Mouse (Mus musculus) hindbrain, embryonic 12.5 days (tissue): ENCODE results near the gene Adamts20. TPM values are rescaled to one million over a fixed set of nuclear protein-coding genes. Genes with fewer than 3 reads are reported as not detected.
"Not testable (repeated sequence)": the region's sequence is repeated elsewhere in the genome, so short reads cannot be mapped to it uniquely, and the experiment has no call there.

Source experiments
- ATAC-seq: fragments of 200-750 bp; cut with Nextera tagmentation; 2 replicates; pipeline ENCODE4 v1.8.0; 2017; ENCODE audit warnings: moderate TSS enrichment; ENCODE audit not compliant: low FRiP score
- H3K27ac ChIP-seq: fragments of 300-500 bp; sonication (generic); 2 replicates; pipeline ENCODE4 v1.5.1; 2016; ENCODE audit warnings: mild to moderate bottlenecking
- H3K27me3 ChIP-seq: fragments of 300-500 bp; sonication (generic); 2 replicates; pipeline ENCODE4 v1.6.1; 2016; ENCODE audit warnings: mild to moderate bottlenecking
- H3K36me3 ChIP-seq: fragments of 300-500 bp; sonication (generic); 2 replicates; pipeline ENCODE4 v1.6.1; 2016; ENCODE audit warnings: mild to moderate bottlenecking
- H3K4me1 ChIP-seq: fragments of 300-500 bp; sonication (generic); 2 replicates; pipeline ENCODE4 v1.6.1; 2016
- H3K4me2 ChIP-seq: fragments of 300-500 bp; sonication (generic); replicated peaks from 2 replicates; pipeline ENCODE4 v1.6.1; 2016; ENCODE audit warnings: mild to moderate bottlenecking
- H3K4me3 ChIP-seq: fragments of 300-500 bp; sonication (generic); 2 replicates; pipeline ENCODE4 v1.5.1; 2016; ENCODE audit warnings: mild to moderate bottlenecking
- H3K9ac ChIP-seq: fragments of 300-500 bp; sonication (generic); 2 replicates; pipeline ENCODE4 v1.6.1; 2016; ENCODE audit warnings: mild to moderate bottlenecking, moderate library complexity
- H3K9me3 ChIP-seq: fragments of 300-500 bp; sonication (generic); replicated peaks from 2 replicates; pipeline ENCODE4 v1.6.1; 2016; ENCODE audit warnings: mild to moderate bottlenecking
- WGBS: fragments of 180-500 bp; shearing (Covaris S2); methylation state at CpG from one replicate; pipeline ENCODE4 v1.1.7; 2016; 5-methylcytosine and 5-hydroxymethylcytosine counted together
- polyA plus RNA-seq: library from polyadenylated mRNA; unstranded; fragments of >200 nt; fragmentation: Nextera tagmentation; extraction: Ambion mirVana; gene quantifications from 2 replicates; pipeline ENCODE4 v1.2.1, GENCODE M21; 2016

Adamts20 gene
- polyA plus RNA-seq, 1 experiment from 2014 or later, result 4.6 TPM

- Histone ChIP-seq H3K27ac (no peak overlapping the region), H3K27me3 (peaks cover 33% of the 10 kb centered on the region)
- 2% methylated on average over 34 of the region's 34 CpGs for WGBS
Observed at GRCm38 (mm10) chr15:94403461-94404070, 61.7 kb downstream of the Adamts20 start.

GRCm38 (mm10) chr15:94403018-94403417 is 62.2 kb downstream of the Adamts20 start:
- Histone ChIP-seq H3K36me3 (no peaks in the 10 kb centered on the region), H3K4me2 (peak overlapping the region; percentile 89), H3K9me3 (no peaks in the 10 kb centered on the region), H3K9ac (peak overlapping the region; percentile 74), H3K27ac (no peak overlapping the region), H3K4me1 (peaks cover 8% of the 10 kb centered on the region), H3K27me3 (peaks cover 33% of the 10 kb centered on the region), H3K4me3 (peak overlapping the region; percentile 67)
- no peak for ATAC-seq
- WGBS, result 4% methylated on average over 15 of the region's 15 CpGs

More at GRCm38 (mm10) chr15:94403461-94404070, 61.7 kb downstream of the Adamts20 start:
- Histone ChIP-seq H3K4me3 (peak overlapping the region; percentile 67), H3K4me1 (peaks cover 8% of the 10 kb centered on the region), H3K36me3 (no peaks in the 10 kb centered on the region), H3K9ac (peak overlapping the region; percentile 74), H3K4me2 (peak overlapping the region; percentile 89), H3K9me3 (no peaks in the 10 kb centered on the region)
- peak; percentile 74 for ATAC-seq

GRCm38 (mm10) chr15:94392737-94393136 is 72.5 kb downstream of the Adamts20 start:
- no peaks in the 10 kb centered on the region; the same call in 1 of the 2 replicates for H3K27me3 ChIP-seq
- no peak overlapping the region for H3K9ac ChIP-seq
- no peak overlapping the region for H3K27ac ChIP-seq
- no peaks in the 10 kb centered on the region for H3K4me1 ChIP-seq
- H3K4me2 ChIP-seq, result no peak overlapping the region
- no peaks in the 10 kb centered on the region for H3K9me3 ChIP-seq
- WGBS, result 54% methylated on average over 7 of the region's 7 CpGs
- no peak for ATAC-seq
- H3K36me3 ChIP-seq, result no peaks in the 10 kb centered on the region
- no peak overlapping the region for H3K4me3 ChIP-seq

DNA sequence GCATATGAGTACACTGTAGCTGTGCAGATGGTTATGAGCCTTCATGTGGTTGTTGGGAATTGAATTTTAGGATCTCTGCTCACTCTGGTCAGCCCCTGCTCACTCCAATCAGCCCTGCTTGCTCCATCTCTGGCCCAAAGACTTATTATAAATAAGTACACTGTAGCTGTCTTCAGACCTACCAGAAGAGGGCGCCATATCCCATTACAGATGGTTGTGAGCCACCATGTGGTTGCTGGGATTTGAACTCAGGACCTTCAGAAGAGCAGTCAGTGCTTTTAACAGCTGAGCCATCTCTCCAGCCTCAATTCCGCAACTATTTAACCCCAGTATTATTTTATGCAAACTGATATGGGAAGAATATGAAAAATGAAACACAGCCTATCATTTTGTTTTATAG is 75.1 kb downstream of the Adamts20 start:
- H3K27me3 ChIP-seq, H3K4me3 ChIP-seq, H3K27ac ChIP-seq, H3K9me3 ChIP-seq, H3K36me3 ChIP-seq, H3K9ac ChIP-seq, ATAC-seq, H3K4me2 ChIP-seq, H3K4me1 ChIP-seq: not testable (repeated sequence)
- WGBS, result 69% methylated on average over 2 of the region's 2 CpGs

- Histone ChIP-seq H3K4me1 (no peaks in the 10 kb centered on the region), H3K9ac (no peak overlapping the region), H3K4me3 (no peak overlapping the region), H3K36me3 (no peaks in the 10 kb centered on the region), H3K27ac (no peak overlapping the region), H3K27me3 (no peaks in the 10 kb centered on the region), H3K4me2 (no peak overlapping the region), H3K9me3 (no peaks in the 10 kb centered on the region)
- WGBS, result 97% methylated on average over 7 of the region's 9 CpGs
- no peak for ATAC-seq
Observed at GRCm38 (mm10) chr15:94379425-94379824, 85.8 kb downstream of the Adamts20 start.

- WGBS, result 81% methylated on average over 7 of the region's 7 CpGs
- no peak for ATAC-seq
- no peaks in the 10 kb centered on the region for H3K9me3 ChIP-seq
- no peak overlapping the region for H3K27ac ChIP-seq
- H3K9ac ChIP-seq, result no peak overlapping the region
- no peak overlapping the region for H3K4me2 ChIP-seq
- no peak overlapping the region for H3K4me3 ChIP-seq
- no peaks in the 10 kb centered on the region for H3K4me1 ChIP-seq
- H3K36me3 ChIP-seq, result no peaks in the 10 kb centered on the region
- no peaks in the 10 kb centered on the region for H3K27me3 ChIP-seq
Observed at GRCm38 (mm10) chr15:94372548-94372947, 92.7 kb downstream of the Adamts20 start.

GRCm38 (mm10) chr15:94349052-94349451 is 116.2 kb downstream of the Adamts20 start:
- Histone ChIP-seq H3K27me3 (no peaks in the 10 kb centered on the region), H3K4me3 (no peak overlapping the region)

GRCm38 (mm10) chr15:94344317-94344716 is 120.9 kb downstream of the Adamts20 start:
- Histone ChIP-seq H3K4me3 (no peak overlapping the region), H3K9me3 (0 out of 2 replicates have a peak, but pooled peaks cover 3% of the 10 kb centered on the region), H3K27me3 (no peaks in the 10 kb centered on the region), H3K36me3 (peaks cover 8% of the 10 kb centered on the region; the same call in 1 of the 2 replicates), H3K4me2 (no peak overlapping the region), H3K4me1 (no peaks in the 10 kb centered on the region), H3K27ac (no peak overlapping the region), H3K9ac (no peak overlapping the region)
- no peak for ATAC-seq
- 95% methylated on average over 5 of the region's 5 CpGs for WGBS

More at GRCm38 (mm10) chr15:94349052-94349451, 116.2 kb downstream of the Adamts20 start:
- 92% methylated on average over 18 of the region's 18 CpGs for WGBS
- no peak overlapping the region for H3K27ac ChIP-seq
- H3K36me3 ChIP-seq, result peaks cover 3% of the 10 kb centered on the region; the same call in 1 of the 2 replicates
- H3K4me2 ChIP-seq, result no peak overlapping the region
- H3K9me3 ChIP-seq, result 0 out of 2 replicates have a peak, but pooled peaks cover 3% of the 10 kb centered on the region
- no peak for ATAC-seq
- no peaks in the 10 kb centered on the region for H3K4me1 ChIP-seq
- no peak overlapping the region for H3K9ac ChIP-seq

- H3K36me3 ChIP-seq, result peaks cover 8% of the 10 kb centered on the region; the same call in 1 of the 2 replicates
- H3K27ac ChIP-seq, result no peak overlapping the region
- H3K4me3 ChIP-seq, result no peak overlapping the region
- ATAC-seq, result no peak
- no peaks in the 10 kb centered on the region for H3K27me3 ChIP-seq
- 66% methylated on average over 10 of the region's 10 CpGs for WGBS
- H3K4me1 ChIP-seq, result no peaks in the 10 kb centered on the region
- no peak overlapping the region for H3K4me2 ChIP-seq
- H3K9me3 ChIP-seq, result 0 out of 2 replicates have a peak, but pooled peaks cover 3% of the 10 kb centered on the region
- no peak overlapping the region for H3K9ac ChIP-seq
Observed at GRCm38 (mm10) chr15:94342365-94342764, 122.9 kb downstream of the Adamts20 start.

DNA sequence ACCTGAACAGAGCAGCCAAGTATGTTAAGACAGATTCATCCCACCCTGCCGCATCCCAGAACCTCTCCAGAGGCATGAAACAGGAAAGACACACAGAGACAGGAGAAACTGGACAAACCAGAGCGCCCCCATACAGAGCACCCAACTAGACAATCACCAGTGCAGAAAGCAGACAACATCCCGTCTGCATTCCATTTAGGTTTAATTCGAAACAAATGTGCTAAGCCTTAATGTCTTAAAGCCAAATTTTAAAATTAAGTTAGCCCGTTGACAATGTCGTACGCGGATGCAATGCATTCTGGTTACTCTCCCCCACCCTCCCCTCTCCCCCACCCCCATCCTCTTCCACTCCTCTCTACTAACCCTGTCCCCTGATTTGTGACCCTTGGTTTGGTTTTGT is 126.2 kb downstream of the Adamts20 start:
- no peak overlapping the region for H3K4me3 ChIP-seq
- H3K27me3 ChIP-seq, result no peaks in the 10 kb centered on the region
- H3K9ac ChIP-seq, result no peak overlapping the region
- no peak overlapping the region for H3K27ac ChIP-seq
- no peaks in the 10 kb centered on the region for H3K9me3 ChIP-seq
- H3K4me1 ChIP-seq, result 0 out of 2 replicates have a peak, but pooled peaks cover 3% of the 10 kb centered on the region
- no peak overlapping the region for H3K4me2 ChIP-seq
- WGBS, result 86% methylated on average over 8 of the region's 8 CpGs
- no peak for ATAC-seq
- H3K36me3 ChIP-seq, result peaks cover 4% of the 10 kb centered on the region; the same call in 1 of the 2 replicates

- H3K4me1 ChIP-seq, result 0 out of 2 replicates have a peak, but pooled peaks cover 3% of the 10 kb centered on the region
- no peaks in the 10 kb centered on the region for H3K9me3 ChIP-seq
- no peak overlapping the region for H3K9ac ChIP-seq
- no peak overlapping the region for H3K4me2 ChIP-seq
- no peaks in the 10 kb centered on the region for H3K36me3 ChIP-seq
- no peak overlapping the region for H3K4me3 ChIP-seq
- 53% methylated on average over 10 of the region's 10 CpGs for WGBS
- no peaks in the 10 kb centered on the region for H3K27me3 ChIP-seq
- ATAC-seq, result no peak
- no peak overlapping the region for H3K27ac ChIP-seq
Observed at GRCm38 (mm10) chr15:94334586-94334985, 130.6 kb downstream of the Adamts20 start.

- Histone ChIP-seq H3K4me3 (no peak overlapping the region), H3K9me3 (no peaks in the 10 kb centered on the region), H3K4me1 (peaks cover 10% of the 10 kb centered on the region; the same call in 1 of the 2 replicates), H3K27me3 (no peaks in the 10 kb centered on the region), H3K27ac (no peak overlapping the region), H3K9ac (no peak overlapping the region), H3K4me2 (no peak overlapping the region), H3K36me3 (no peaks in the 10 kb centered on the region)
- WGBS, result 95% methylated on average over 5 of the region's 5 CpGs
- no peak for ATAC-seq
Observed at GRCm38 (mm10) chr15:94326626-94327025, 138.6 kb downstream of the Adamts20 start.
